Mouse (Mus musculus): ENCODE results near the gene Hhat. TPM values are rescaled to one million over a fixed set of nuclear protein-coding genes. Genes with fewer than 3 reads are reported as not detected.

Hhat gene
- polyA plus RNA-seq, 1 experiment = 3.1 TPM

- no peak overlapping the region for H3K9ac ChIP-seq (ENCODE audit: low read depth, poor library complexity, severe bottlenecking)
- H3K4me1 ChIP-seq (ENCODE audit: control insufficient read depth, insufficient read depth, low read length) = no peaks in the 10 kb centered on the region
- no peaks in the 10 kb centered on the region for H3K36me3 ChIP-seq (ENCODE audit: control insufficient read depth, insufficient read depth, low read length, poor library complexity, severe bottlenecking)
- H3K27ac ChIP-seq (ENCODE audit: insufficient read depth, low read length) = no peak overlapping the region
- no peaks in the 10 kb centered on the region for H3K9me3 ChIP-seq (replicated peaks; ENCODE audit: control insufficient read depth, insufficient read depth, low read length, poor library complexity, severe bottlenecking)
- H3K4me3 ChIP-seq (ENCODE audit: low read depth, low read length) = no peak overlapping the region
- TF ChIP-seq CTCF (IDR thresholded peaks at IDR 0.05; ENCODE audit: low read depth, low read length) (no peak), POLR2A (IDR thresholded peaks at IDR 0.05; ENCODE audit: insufficient read depth, low read length) (no peak), EP300 (IDR thresholded peaks at IDR 0.05; ENCODE audit: insufficient read depth, low read depth, low read length) (no peak)
- no peaks in the 10 kb centered on the region for H3K27me3 ChIP-seq (ENCODE audit: control insufficient read depth, insufficient read depth, low read length, poor library complexity, severe bottlenecking)
Observed at GRCm38 (mm10) chr1:192642126-192642525, 128.9 kb downstream of the Hhat start.

DNA sequence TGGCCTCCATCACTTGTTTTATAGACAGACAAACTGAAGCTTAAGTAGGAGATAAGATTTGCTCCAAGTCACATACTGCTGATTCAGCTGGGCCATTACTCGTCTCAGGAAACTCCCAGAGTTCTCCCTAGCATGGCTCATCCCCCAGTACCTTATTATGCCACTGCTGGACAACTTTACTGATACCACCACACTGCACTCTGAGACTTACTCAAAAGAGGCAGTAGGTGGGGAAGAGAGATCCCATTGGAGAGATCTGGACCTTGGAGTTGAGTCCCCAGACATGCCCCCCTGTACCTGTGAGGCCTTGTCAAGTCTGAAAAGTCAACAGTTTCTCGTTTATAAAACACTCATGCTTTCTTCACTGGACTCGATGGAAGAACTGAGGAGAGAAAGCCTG, 131.8 kb downstream of the Hhat start:
- Histone ChIP-seq H3K36me3 (ENCODE audit: control insufficient read depth, insufficient read depth, low read length, poor library complexity, severe bottlenecking) (no peaks in the 10 kb centered on the region), H3K4me1 (ENCODE audit: control insufficient read depth, insufficient read depth, low read length) (no peaks in the 10 kb centered on the region), H3K9me3 (replicated peaks; ENCODE audit: control insufficient read depth, insufficient read depth, low read length, poor library complexity, severe bottlenecking) (no peaks in the 10 kb centered on the region), H3K4me3 (ENCODE audit: low read depth, low read length) (no peak overlapping the region), H3K27ac (ENCODE audit: insufficient read depth, low read length) (no peak overlapping the region), H3K27me3 (ENCODE audit: control insufficient read depth, insufficient read depth, low read length, poor library complexity, severe bottlenecking) (no peaks in the 10 kb centered on the region), H3K9ac (ENCODE audit: low read depth, poor library complexity, severe bottlenecking) (no peak overlapping the region)
- no peak for TF ChIP-seq POLR2A (IDR thresholded peaks at IDR 0.05; ENCODE audit: insufficient read depth, low read length)
- TF ChIP-seq CTCF (IDR thresholded peaks at IDR 0.05; ENCODE audit: low read depth, low read length) = no peak
- TF ChIP-seq EP300 (IDR thresholded peaks at IDR 0.05; ENCODE audit: insufficient read depth, low read depth, low read length) = no peak

GRCm38 (mm10) chr1:192621843-192622242, 149.2 kb downstream of the Hhat start:
- Histone ChIP-seq H3K4me1 (ENCODE audit: control insufficient read depth, insufficient read depth, low read length) (no peaks in the 10 kb centered on the region), H3K36me3 (ENCODE audit: control insufficient read depth, insufficient read depth, low read length, poor library complexity, severe bottlenecking) (no peaks in the 10 kb centered on the region), H3K27me3 (ENCODE audit: control insufficient read depth, insufficient read depth, low read length, poor library complexity, severe bottlenecking) (no peaks in the 10 kb centered on the region), H3K9ac (ENCODE audit: low read depth, poor library complexity, severe bottlenecking) (no peak overlapping the region), H3K4me3 (ENCODE audit: low read depth, low read length) (no peak overlapping the region), H3K9me3 (replicated peaks; ENCODE audit: control insufficient read depth, insufficient read depth, low read length, poor library complexity, severe bottlenecking) (no peaks in the 10 kb centered on the region), H3K27ac (ENCODE audit: insufficient read depth, low read length) (no peak overlapping the region)
- TF ChIP-seq EP300 (IDR thresholded peaks at IDR 0.05; ENCODE audit: insufficient read depth, low read depth, low read length) = no peak

DNA sequence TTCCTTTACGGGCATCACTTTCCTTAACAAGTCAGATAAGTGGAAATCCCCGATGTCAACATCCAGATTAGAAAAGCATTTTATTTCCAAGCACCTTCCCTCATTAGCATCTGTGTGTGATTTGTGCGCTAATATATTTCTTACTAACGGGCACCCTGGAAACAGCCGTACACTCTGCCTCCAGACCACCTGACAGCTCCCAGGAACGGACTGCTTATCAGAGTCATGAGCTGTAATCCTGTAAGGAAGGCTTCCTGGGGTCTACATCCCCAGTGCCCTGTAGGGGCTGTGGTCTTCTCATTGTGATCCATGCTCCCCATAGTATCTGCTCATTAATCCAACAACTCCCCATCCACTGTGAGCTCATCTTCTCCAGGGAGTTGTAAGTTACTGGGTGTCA, 157.8 kb downstream of the Hhat start:
- Histone ChIP-seq H3K4me1 (ENCODE audit: control insufficient read depth, insufficient read depth, low read length) (no peaks in the 10 kb centered on the region), H3K27me3 (ENCODE audit: control insufficient read depth, insufficient read depth, low read length, poor library complexity, severe bottlenecking) (no peaks in the 10 kb centered on the region), H3K27ac (ENCODE audit: insufficient read depth, low read length) (no peak overlapping the region), H3K4me3 (ENCODE audit: low read depth, low read length) (no peak overlapping the region), H3K36me3 (ENCODE audit: control insufficient read depth, insufficient read depth, low read length, poor library complexity, severe bottlenecking) (no peaks in the 10 kb centered on the region), H3K9me3 (replicated peaks; ENCODE audit: control insufficient read depth, insufficient read depth, low read length, poor library complexity, severe bottlenecking) (no peaks in the 10 kb centered on the region), H3K9ac (ENCODE audit: low read depth, poor library complexity, severe bottlenecking) (no peak overlapping the region)
- TF ChIP-seq EP300 (IDR thresholded peaks at IDR 0.05; ENCODE audit: insufficient read depth, low read depth, low read length) = no peak

DNA sequence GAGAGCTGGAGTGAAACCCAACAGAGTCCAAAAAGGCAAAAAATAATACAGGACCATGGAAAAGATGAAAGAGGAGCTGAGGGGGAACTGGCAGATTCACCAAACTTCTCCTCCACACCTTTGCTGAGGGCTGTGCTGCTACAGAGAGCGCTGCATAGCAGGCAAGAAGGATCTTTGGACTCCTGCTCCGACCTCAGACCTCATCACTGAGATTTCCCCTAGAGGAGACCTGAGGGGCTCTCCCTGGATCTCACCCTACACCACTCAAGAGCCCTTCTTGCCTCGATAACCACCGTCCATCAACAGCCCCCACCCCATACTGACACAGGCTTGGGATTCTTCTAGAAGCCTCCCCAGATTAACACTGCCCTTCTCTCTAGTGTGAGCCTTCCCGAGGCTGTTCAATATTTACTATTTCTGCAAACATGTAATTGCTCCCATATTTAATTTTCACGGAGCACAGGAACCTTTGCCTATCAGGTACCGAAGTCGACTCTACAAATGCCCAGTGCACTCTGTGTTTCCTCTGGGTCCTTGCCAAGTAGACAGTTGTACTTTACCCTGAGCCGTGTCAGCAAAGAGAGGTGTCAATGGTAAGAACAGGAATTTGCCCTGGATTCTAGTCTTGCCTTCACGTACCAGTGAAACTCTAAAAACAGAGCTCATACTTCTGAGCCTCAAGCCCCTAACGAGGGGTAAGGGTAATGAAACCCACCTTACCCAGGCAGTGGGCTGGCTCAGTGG, 158.9 kb downstream of the Hhat start:
- no peak overlapping the region for H3K4me3 ChIP-seq (ENCODE audit: low read depth, low read length)
- H3K9ac ChIP-seq (ENCODE audit: low read depth, poor library complexity, severe bottlenecking) = no peak overlapping the region
- H3K4me1 ChIP-seq (ENCODE audit: control insufficient read depth, insufficient read depth, low read length) = no peaks in the 10 kb centered on the region
- TF ChIP-seq EP300 (IDR thresholded peaks at IDR 0.05; ENCODE audit: insufficient read depth, low read depth, low read length) (no peak), POLR2A (IDR thresholded peaks at IDR 0.05; ENCODE audit: insufficient read depth, low read length) (no peak), CTCF (IDR thresholded peaks at IDR 0.05; ENCODE audit: low read depth, low read length) (no peak)
- no peaks in the 10 kb centered on the region for H3K9me3 ChIP-seq (replicated peaks; ENCODE audit: control insufficient read depth, insufficient read depth, low read length, poor library complexity, severe bottlenecking)
- H3K36me3 ChIP-seq (ENCODE audit: control insufficient read depth, insufficient read depth, low read length, poor library complexity, severe bottlenecking) = no peaks in the 10 kb centered on the region
- no peak overlapping the region for H3K27ac ChIP-seq (ENCODE audit: insufficient read depth, low read length)
- no peaks in the 10 kb centered on the region for H3K27me3 ChIP-seq (ENCODE audit: control insufficient read depth, insufficient read depth, low read length, poor library complexity, severe bottlenecking)

- H3K27ac ChIP-seq (ENCODE audit: insufficient read depth, low read length) = no peak overlapping the region
- no peak overlapping the region for H3K4me3 ChIP-seq (ENCODE audit: low read depth, low read length)
- H3K27me3 ChIP-seq (ENCODE audit: control insufficient read depth, insufficient read depth, low read length, poor library complexity, severe bottlenecking) = no peaks in the 10 kb centered on the region
- TF ChIP-seq EP300 (IDR thresholded peaks at IDR 0.05; ENCODE audit: insufficient read depth, low read depth, low read length) = no peak
- TF ChIP-seq CTCF (IDR thresholded peaks at IDR 0.05; ENCODE audit: low read depth, low read length) = no peak
- TF ChIP-seq POLR2A (IDR thresholded peaks at IDR 0.05; ENCODE audit: insufficient read depth, low read length) = no peak
- H3K9me3 ChIP-seq (replicated peaks; ENCODE audit: control insufficient read depth, insufficient read depth, low read length, poor library complexity, severe bottlenecking) = no peaks in the 10 kb centered on the region
- no peaks in the 10 kb centered on the region for H3K36me3 ChIP-seq (ENCODE audit: control insufficient read depth, insufficient read depth, low read length, poor library complexity, severe bottlenecking)
- H3K9ac ChIP-seq (ENCODE audit: low read depth, poor library complexity, severe bottlenecking) = no peak overlapping the region
- H3K4me1 ChIP-seq (ENCODE audit: control insufficient read depth, insufficient read depth, low read length) = no peaks in the 10 kb centered on the region
Observed at GRCm38 (mm10) chr1:192606876-192607275, 164.1 kb downstream of the Hhat start.

Measured in ES-Bruce4 (cell line).